Mouse (Mus musculus): Measurements from ENCODE around the gene Fbxl13. TPM values are rescaled to one million over a fixed set of nuclear protein-coding genes. Genes with fewer than 3 reads are reported as not detected.

Gene Fbxl13
- polyA plus RNA-seq, 1 experiment from 2014 or later: 0.29 TPM

DNA sequence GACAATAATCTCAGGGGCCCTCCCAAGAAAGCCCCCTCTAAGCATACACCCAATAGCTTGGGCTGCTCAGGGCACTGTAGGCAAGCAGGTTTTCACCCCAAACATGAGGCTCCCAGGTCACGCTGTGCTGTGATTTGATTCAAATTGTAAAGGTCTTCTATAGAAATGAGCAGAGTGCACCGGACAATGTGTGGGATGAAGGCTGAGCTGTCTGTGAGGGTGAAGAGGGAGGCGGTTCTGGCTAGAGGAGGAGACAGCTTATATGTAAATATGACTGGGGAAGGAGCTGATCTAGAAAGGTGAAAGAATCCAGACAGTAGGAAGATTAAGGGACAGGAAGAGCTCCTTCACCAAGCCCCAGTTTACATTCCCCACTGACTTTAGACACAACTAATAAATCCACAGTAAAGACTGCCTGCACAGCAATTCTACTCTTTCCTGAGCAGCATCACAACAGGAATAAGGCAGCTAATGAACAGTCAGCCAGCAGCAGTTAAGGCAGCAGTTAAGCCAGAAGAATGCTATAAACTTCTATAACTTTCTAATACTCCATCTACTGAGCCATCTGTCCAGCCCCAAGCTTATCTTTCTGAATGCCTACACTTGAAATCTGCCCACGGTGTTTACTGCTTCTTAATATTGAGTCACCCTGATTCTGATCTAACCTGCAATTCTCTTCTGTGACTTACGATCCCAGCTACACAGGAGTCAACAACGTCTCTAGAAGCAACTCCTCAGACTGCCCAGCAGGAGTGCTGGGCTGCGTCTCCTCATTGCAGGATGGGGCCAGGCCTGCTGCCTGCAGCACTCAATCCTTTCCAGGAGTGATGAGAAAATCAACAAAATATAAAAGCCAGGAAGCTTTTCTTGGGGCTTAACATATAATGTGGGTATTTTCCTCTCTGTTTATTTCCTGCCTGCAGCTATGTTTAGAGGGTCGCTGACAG, 22.0 kb upstream of the Fbxl13 start:
- Histone ChIP-seq H3K9ac (replicated peaks; ENCODE audit: low read depth, low read length) (no peak overlapping the region), H3K27me3 (ENCODE audit: control insufficient read depth, insufficient read depth, low read length) (no peaks in the 10 kb centered on the region), H3K9me3 (ENCODE audit: control insufficient read depth, low read depth, low read length) (no peaks in the 10 kb centered on the region), H3K4me3 (ENCODE audit: low read depth, low read length) (no peak overlapping the region), H3K27ac (ENCODE audit: low read length) (no peak overlapping the region; the same call in 1 of the 2 replicates), H3K4me1 (ENCODE audit: control insufficient read depth, insufficient read depth, low read length) (no peaks in the 10 kb centered on the region), H3K36me3 (ENCODE audit: control insufficient read depth, insufficient read depth, low read length) (no peaks in the 10 kb centered on the region), H3K4me2 (replicated peaks; ENCODE audit: low read depth, low read length) (no peak overlapping the region)
- ATAC-seq (ENCODE audit: insufficient number of reproducible peaks, insufficient read depth, low FRiP score, low read depth): no peak
- 43% methylated on average over 8 of the region's 8 CpGs for WGBS

DNA sequence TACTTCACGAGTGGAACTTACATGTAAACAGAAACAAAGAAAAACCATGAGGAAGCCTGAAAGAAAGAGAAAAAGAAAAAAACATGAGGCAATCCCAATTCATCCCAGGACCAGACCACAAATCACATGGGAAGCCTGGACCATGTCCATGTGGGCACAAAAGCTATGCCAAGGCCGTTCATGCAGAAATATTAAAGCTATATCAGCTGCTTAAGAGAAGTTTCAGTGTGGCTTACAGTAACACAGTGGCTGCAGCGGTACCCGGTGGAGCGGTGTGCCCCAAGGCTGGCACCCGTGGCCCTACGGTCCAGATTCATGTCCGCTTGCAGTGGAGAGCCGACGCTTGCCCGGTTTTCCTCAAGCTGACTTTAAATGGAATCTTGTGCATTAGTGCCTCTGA, 17.6 kb upstream of the Fbxl13 start:
- WGBS: 93% methylated on average over 11 of the region's 11 CpGs
- no peak overlapping the region for H3K4me2 ChIP-seq (replicated peaks; ENCODE audit: low read depth, low read length)
- H3K36me3 ChIP-seq (ENCODE audit: control insufficient read depth, insufficient read depth, low read length): peaks cover 14% of the 10 kb centered on the region; the same call in 1 of the 2 replicates
- H3K4me1 ChIP-seq (ENCODE audit: control insufficient read depth, insufficient read depth, low read length): 0 out of 2 replicates have a peak, but pooled peaks cover 3% of the 10 kb centered on the region
- H3K27me3 ChIP-seq (ENCODE audit: control insufficient read depth, insufficient read depth, low read length): no peaks in the 10 kb centered on the region
- no peaks in the 10 kb centered on the region for H3K9me3 ChIP-seq (ENCODE audit: control insufficient read depth, low read depth, low read length)
- no peak overlapping the region for H3K27ac ChIP-seq (ENCODE audit: low read length)
- no peak overlapping the region for H3K9ac ChIP-seq (replicated peaks; ENCODE audit: low read depth, low read length)
- no peak overlapping the region for H3K4me3 ChIP-seq (ENCODE audit: low read depth, low read length)
- no peak for ATAC-seq (ENCODE audit: insufficient number of reproducible peaks, insufficient read depth, low FRiP score, low read depth)

DNA sequence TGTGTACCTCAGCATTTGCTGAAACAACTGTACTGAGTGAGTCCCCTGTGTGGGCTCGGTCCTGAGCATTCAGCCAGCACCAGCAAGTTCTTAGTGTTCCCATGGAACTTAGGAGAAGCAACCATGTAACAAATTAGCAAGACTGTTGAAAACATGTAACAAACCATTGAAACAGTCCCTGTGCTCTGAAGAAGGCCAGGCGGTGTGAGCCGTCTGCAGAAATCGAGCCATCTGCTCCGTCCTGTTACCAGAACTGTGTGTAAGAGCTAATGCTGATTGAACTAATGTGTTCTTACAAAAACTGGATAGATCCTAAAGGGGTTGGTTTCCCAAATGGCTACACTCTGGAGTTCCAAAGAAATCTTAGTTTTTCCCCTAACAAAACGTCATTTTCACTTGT, 15.4 kb upstream of the Fbxl13 start:
- Histone ChIP-seq H3K9me3 (ENCODE audit: control insufficient read depth, low read depth, low read length) (no peaks in the 10 kb centered on the region), H3K9ac (replicated peaks; ENCODE audit: low read depth, low read length) (no peak overlapping the region), H3K4me1 (ENCODE audit: control insufficient read depth, insufficient read depth, low read length) (0 out of 2 replicates have a peak, but pooled peaks cover 3% of the 10 kb centered on the region), H3K27me3 (ENCODE audit: control insufficient read depth, insufficient read depth, low read length) (no peaks in the 10 kb centered on the region), H3K27ac (ENCODE audit: low read length) (no peak overlapping the region), H3K36me3 (ENCODE audit: control insufficient read depth, insufficient read depth, low read length) (peaks cover 14% of the 10 kb centered on the region; the same call in 1 of the 2 replicates), H3K4me3 (ENCODE audit: low read depth, low read length) (no peak overlapping the region), H3K4me2 (replicated peaks; ENCODE audit: low read depth, low read length) (no peak overlapping the region)
- no peak for ATAC-seq (ENCODE audit: insufficient number of reproducible peaks, insufficient read depth, low FRiP score, low read depth)
- 80% methylated on average over 6 of the region's 6 CpGs for WGBS

DNA sequence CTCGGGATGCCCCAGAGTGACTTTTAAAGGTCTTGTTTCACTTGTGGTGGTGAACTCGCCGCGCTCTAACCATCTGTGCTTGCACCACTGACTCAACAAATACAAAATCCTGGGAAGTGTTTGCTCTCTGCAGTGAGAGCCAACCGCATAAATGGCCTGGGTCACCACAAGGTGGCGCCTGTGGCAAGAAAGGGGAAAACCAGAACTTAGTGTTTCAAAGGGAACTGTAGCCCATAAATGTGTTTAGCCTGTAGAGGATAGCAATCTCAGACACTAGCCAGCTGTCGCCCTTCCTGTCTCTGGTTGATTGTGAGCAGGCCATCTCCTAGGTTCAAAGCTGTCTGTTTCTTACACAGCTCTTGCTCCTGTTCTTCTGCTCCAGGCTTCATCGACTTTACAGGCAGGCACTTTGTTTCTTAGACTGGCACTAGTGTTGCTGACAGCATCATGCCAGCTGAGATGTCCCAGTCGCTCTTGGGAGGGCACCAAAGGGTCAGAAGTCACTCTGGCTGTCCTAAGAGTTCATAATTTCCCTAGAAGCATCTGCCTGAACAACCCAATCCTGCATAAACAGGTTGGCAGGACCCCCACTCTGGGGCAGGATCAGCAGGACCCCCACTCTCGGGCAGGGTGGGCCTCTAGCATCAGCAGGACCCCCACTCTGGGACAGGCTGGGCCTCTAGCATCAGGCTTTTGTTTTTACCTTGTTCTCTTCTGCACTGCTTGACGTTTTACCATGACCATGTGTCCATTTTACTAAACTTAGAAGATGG, 13.4 kb upstream of the Fbxl13 start:
- Histone ChIP-seq H3K27me3 (ENCODE audit: control insufficient read depth, insufficient read depth, low read length) (no peaks in the 10 kb centered on the region), H3K9ac (replicated peaks; ENCODE audit: low read depth, low read length) (no peak overlapping the region), H3K36me3 (ENCODE audit: control insufficient read depth, insufficient read depth, low read length) (peaks cover 14% of the 10 kb centered on the region; the same call in 1 of the 2 replicates), H3K9me3 (ENCODE audit: control insufficient read depth, low read depth, low read length) (no peaks in the 10 kb centered on the region), H3K4me3 (ENCODE audit: low read depth, low read length) (no peak overlapping the region), H3K4me1 (ENCODE audit: control insufficient read depth, insufficient read depth, low read length) (0 out of 2 replicates have a peak, but pooled peaks cover 3% of the 10 kb centered on the region), H3K27ac (ENCODE audit: low read length) (no peak overlapping the region), H3K4me2 (replicated peaks; ENCODE audit: low read depth, low read length) (no peak overlapping the region)
- ATAC-seq (ENCODE audit: insufficient number of reproducible peaks, insufficient read depth, low FRiP score, low read depth): peak; percentile 75
- 46% methylated on average over 11 of the region's 11 CpGs for WGBS

DNA sequence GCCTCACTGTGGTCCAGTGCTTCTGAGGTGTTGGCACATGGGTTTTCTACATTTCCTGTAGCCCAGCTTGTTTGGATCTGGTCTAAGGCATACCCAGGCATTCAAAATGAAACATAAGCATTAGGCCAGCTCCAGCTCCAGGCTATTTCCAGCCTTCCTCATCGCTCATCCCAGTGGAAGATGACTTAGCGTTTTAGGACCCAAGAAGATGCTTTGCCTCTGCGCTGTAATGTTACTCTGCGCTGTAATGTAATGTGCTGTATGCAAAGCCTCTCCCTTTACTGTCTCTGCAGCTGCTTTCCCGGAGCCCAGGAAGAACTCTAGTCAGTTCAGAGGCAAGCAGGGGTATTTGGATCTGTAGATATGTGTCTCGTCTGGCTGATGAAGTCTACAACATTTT, 12.6 kb upstream of the Fbxl13 start:
- H3K27ac ChIP-seq (ENCODE audit: low read length): no peak overlapping the region

DNA sequence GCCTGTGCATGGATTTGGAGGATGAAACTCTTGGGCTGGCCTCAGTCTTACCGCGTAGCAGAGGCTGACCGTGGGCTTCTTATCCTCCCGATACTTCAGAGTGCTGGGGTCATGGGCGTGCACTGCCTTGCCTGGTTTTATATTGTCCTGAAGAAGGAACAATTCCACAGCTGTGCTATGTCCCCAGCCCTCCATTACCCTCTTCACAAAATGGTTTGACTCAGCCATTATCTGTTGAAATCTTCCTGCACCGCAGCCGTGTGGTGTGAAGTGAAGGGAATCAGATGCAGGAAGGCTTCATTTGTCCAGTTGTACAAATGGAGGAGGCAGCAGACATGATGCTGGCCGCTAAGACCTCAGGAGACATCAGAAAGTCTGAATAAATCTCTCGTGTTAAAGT, 11.5 kb upstream of the Fbxl13 start:
- no peak overlapping the region for H3K4me2 ChIP-seq (replicated peaks; ENCODE audit: low read depth, low read length)
- H3K9me3 ChIP-seq (ENCODE audit: control insufficient read depth, low read depth, low read length): no peaks in the 10 kb centered on the region
- no peaks in the 10 kb centered on the region for H3K27me3 ChIP-seq (ENCODE audit: control insufficient read depth, insufficient read depth, low read length)
- 0 out of 2 replicates have a peak, but pooled peaks cover 3% of the 10 kb centered on the region for H3K4me1 ChIP-seq (ENCODE audit: control insufficient read depth, insufficient read depth, low read length)
- ATAC-seq (ENCODE audit: insufficient number of reproducible peaks, insufficient read depth, low FRiP score, low read depth): no peak
- no peak overlapping the region for H3K4me3 ChIP-seq (ENCODE audit: low read depth, low read length)
- peaks cover 25% of the 10 kb centered on the region for H3K36me3 ChIP-seq (ENCODE audit: control insufficient read depth, insufficient read depth, low read length)
- 86% methylated on average over 9 of the region's 9 CpGs for WGBS
- no peak overlapping the region for H3K27ac ChIP-seq (ENCODE audit: low read length)
- no peak overlapping the region for H3K9ac ChIP-seq (replicated peaks; ENCODE audit: low read depth, low read length)

More for the DNA sequence above, 12.6 kb upstream of the Fbxl13 start:
- H3K9me3 ChIP-seq (ENCODE audit: control insufficient read depth, low read depth, low read length): no peaks in the 10 kb centered on the region
- no peak overlapping the region for H3K4me3 ChIP-seq (ENCODE audit: low read depth, low read length)
- H3K9ac ChIP-seq (replicated peaks; ENCODE audit: low read depth, low read length): no peak overlapping the region
- H3K4me1 ChIP-seq (ENCODE audit: control insufficient read depth, insufficient read depth, low read length): 0 out of 2 replicates have a peak, but pooled peaks cover 3% of the 10 kb centered on the region
- WGBS: 89% methylated on average over 6 of the region's 6 CpGs
- peaks cover 19% of the 10 kb centered on the region; the same call in 1 of the 2 replicates for H3K36me3 ChIP-seq (ENCODE audit: control insufficient read depth, insufficient read depth, low read length)
- no peaks in the 10 kb centered on the region for H3K27me3 ChIP-seq (ENCODE audit: control insufficient read depth, insufficient read depth, low read length)
- ATAC-seq (ENCODE audit: insufficient number of reproducible peaks, insufficient read depth, low FRiP score, low read depth): no peak
- no peak overlapping the region for H3K4me2 ChIP-seq (replicated peaks; ENCODE audit: low read depth, low read length)

DNA sequence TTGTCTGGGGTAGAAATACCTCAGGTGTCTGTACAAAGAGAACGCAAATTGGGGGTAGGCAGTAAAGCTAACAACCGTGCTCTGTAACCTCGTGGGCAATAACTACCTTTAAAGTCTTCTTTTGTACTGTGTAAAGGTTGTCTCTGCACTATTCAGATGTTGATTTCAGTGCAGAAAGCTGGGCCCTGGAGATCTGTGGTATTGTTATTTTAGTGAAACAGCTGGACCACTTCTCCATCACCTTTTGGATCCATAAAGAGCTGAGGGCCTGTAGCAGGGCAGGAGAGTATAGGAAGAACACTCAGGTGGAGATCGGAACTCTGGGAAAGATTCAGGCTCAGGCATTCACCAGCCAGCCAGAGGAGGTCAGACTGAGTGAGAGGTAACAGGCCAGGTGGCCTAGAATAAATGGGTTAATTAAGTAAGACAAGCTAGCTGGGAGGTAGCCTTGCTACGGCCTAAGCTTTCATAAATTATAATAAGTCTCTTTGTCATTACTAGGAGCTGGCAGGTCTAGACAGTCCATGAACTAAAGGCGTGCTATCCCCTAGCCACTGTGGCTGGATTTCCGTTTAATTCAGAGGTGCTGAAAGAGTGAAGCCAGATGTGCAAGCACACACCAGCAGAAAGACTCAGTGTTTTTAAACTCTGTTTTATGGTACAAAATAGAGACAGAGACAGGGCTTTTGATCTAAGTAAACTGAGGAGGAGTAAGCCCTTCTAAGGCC, 6.6 kb upstream of the Fbxl13 start:
- Histone ChIP-seq H3K36me3 (ENCODE audit: control insufficient read depth, insufficient read depth, low read length) (peaks cover 43% of the 10 kb centered on the region), H3K4me3 (ENCODE audit: low read depth, low read length) (no peak overlapping the region), H3K27me3 (ENCODE audit: control insufficient read depth, insufficient read depth, low read length) (no peaks in the 10 kb centered on the region), H3K9me3 (ENCODE audit: control insufficient read depth, low read depth, low read length) (no peaks in the 10 kb centered on the region), H3K4me2 (replicated peaks; ENCODE audit: low read depth, low read length) (no peak overlapping the region), H3K27ac (ENCODE audit: low read length) (no peak overlapping the region), H3K9ac (replicated peaks; ENCODE audit: low read depth, low read length) (no peak overlapping the region), H3K4me1 (ENCODE audit: control insufficient read depth, insufficient read depth, low read length) (no peaks in the 10 kb centered on the region)
- 80% methylated on average over 7 of the region's 7 CpGs for WGBS
- ATAC-seq (ENCODE audit: insufficient number of reproducible peaks, insufficient read depth, low FRiP score, low read depth): no peak

DNA sequence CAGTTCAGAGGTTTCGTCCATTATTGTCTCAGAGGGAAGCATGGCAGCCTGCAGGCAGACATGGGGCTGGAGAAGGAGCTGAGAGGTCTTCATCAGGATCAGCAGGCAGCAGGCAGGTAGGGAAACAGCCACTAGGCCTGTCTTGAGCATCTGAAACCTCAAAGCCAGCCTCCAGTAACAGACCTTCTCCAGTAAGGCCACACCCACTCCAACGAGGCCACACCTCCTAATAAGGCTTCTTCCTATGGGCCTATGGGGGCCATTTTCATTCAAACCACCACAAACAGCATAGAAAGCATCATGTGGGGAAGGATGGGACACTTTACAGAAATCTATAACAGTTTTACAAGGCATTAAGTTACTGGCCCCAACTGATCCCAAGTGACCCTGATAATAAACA, 5.3 kb upstream of the Fbxl13 start:
- Histone ChIP-seq H3K4me1 (ENCODE audit: control insufficient read depth, insufficient read depth, low read length) (no peaks in the 10 kb centered on the region), H3K4me2 (replicated peaks; ENCODE audit: low read depth, low read length) (no peak overlapping the region), H3K27me3 (ENCODE audit: control insufficient read depth, insufficient read depth, low read length) (no peaks in the 10 kb centered on the region), H3K36me3 (ENCODE audit: control insufficient read depth, insufficient read depth, low read length) (peaks cover 43% of the 10 kb centered on the region), H3K9me3 (ENCODE audit: control insufficient read depth, low read depth, low read length) (no peaks in the 10 kb centered on the region), H3K9ac (replicated peaks; ENCODE audit: low read depth, low read length) (no peak overlapping the region), H3K27ac (ENCODE audit: low read length) (no peak overlapping the region), H3K4me3 (ENCODE audit: low read depth, low read length) (no peak overlapping the region)
- ATAC-seq (ENCODE audit: insufficient number of reproducible peaks, insufficient read depth, low FRiP score, low read depth): no peak
- 74% methylated on average over 2 of the region's 2 CpGs for WGBS
